Mouse (Mus musculus) 3T3-L1 (cell line): Measurements from ENCODE around the gene Ip6k1.

Experiments
- DNase-seq: peaks from one replicate; pipeline ENCODE4 v3.0.0-alpha.2; 2015; ENCODE audit warnings: low read depth, low spot score

Gene Ip6k1

DNA sequence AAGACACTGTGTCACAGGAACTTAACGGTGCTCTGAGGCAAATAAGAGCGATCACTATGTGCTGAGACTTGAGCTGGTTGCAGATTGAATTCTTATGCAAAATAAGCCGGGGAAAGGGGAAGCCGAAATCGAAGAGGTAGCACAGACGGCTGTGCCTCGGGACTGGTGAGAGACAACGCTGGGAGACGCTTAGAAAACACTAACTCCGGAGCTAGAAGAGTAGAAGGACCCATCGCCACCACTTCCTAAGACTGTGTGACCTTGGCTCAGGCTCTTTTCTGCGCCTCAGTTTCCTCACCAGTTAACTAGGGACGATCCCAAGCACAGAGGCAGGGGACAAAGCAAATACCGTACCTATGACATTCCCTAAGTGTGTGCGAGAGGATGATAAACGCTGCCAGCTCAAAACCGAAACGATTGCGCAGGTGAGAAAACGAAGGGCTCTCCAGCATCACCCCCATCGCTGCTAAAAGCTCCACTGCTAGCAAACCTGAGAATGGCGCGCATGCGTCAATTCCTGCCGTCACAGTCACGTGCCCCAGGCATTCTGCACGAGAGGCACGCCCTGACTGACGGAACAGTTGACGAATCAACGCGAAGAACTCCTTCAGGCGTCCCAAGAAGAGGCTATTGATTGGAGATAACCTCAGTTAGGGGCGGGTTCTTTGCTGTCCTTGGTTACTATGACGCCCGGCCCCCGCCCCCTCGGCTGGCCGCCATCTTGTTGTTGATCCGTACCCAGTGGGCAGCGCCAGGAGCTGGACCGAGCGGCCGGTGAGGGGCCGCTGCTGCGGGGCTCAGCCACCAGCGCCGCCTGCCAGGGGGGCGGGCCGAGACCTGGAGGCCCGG is at the start of gene Ip6k1:
Gene Ip6k1, plus strand, starts transcription at position 580 of the 849 bp plus-strand sequence.
- DNase-seq, result peak; percentile 100

DNA sequence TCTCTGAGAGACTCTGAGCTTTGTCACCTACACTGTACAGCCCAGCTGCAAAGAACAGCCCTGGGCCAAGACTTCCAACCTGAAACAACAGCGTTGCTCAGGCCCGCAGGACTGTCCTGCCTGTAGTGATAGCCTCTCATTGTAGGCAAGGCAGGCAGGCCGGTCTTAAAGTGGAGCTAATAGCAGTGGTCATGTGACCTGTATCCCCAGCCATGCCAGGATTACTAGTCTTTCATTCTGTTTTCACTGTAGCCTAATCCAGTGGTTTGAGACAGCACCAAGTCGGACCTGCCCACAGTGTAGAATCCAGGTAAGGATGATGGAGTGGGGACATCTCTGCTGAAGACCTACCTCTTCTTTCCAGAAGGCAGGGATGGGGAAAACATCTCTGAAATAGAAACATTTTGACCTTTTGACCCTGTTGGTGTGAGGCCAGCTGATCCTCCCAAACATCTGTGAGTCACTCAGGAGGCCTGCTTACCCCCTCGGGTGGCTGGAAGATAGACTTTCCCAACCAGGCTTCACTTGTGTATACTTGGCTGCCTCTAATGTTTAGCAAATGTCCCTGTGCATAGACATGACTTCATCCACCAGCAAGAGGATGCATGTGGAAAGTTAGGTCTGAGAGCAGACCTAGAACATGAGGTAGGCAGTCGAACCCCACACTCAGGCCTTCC is 46.5 kb upstream of the Ip6k1 start:
- peak; percentile 79 for DNase-seq

DNA sequence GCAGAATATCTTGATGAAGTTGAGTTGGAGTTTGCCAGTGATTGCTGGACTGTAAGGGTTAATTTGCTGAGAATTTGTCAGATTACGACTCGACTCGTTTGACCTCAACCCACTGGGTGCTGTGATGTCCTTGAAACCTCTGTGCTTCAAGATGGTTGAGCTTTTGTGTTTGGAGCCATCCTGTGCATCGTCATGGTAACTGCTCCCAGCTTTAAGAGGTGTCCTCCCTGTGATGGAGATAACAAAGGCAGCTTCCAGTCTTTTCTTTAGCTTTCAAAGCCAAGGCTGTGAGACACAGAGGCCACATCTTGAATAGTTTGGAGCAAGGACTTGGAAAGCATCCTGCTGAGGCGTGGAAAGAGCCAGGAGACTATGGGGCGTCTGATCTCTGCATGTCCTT is 45.2 kb upstream of the Ip6k1 start:
- no peak for DNase-seq

DNA sequence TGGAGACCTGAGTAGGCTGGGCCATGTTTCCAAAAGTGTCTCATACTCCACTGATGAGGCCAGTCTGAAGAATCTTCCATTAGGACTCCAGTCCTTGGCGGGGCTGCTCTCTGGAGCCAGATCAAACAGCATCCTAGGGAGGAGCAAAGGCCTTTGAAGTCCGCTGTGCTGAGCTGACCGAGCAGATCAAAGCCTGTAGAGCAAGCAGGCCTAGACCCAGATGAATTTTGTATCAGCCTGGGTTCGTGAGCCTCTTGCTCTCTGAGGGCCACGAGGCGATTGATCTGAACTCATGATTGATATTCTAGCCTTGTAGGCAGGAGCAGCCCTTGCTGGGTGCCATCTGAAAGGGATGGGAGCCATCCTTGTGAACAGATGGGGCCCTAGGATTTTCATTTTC is 42.4 kb upstream of the Ip6k1 start:
- DNase-seq, result no peak

DNA sequence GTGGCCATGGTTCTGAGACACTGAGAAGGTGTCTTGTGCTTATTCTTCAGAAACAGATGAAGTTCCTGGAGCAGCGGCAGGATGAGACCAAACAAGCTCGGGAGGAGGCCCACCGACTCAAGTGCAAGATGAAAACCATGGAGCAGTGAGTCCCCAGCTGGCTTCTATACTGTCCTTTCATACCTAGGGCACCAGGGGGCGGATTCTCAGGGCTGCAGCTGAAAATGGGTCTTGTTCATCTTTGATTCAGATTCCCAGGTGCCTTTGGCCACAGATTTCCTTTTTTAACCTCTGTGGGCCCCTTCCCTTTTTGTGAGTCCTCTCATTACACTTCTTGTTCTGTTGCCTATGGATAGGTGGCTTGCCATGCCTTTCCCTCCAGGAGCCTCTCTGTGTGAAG is 41.4 kb upstream of the Ip6k1 start:
- peak; percentile 48 for DNase-seq

DNA sequence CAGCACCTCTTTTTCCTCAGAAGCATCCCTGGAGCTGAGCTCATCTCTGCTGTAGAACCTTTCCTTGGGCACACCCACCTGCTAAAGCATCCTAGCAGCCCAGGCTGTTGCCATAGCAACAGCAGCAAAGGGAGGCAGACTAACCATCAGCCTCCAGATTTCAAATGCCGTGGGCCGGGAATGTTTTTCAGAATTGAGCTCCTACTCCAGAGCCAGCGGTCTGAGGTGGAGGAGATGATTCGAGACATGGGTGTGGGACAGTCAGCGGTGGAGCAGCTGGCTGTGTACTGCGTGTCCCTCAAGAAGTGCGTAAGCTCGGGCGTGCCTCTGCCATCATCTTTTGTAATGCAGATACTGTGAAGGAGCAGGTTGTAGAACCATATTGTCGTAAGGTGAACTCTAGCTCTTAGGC is 40.9 kb upstream of the Ip6k1 start:
- no peak for DNase-seq

DNA sequence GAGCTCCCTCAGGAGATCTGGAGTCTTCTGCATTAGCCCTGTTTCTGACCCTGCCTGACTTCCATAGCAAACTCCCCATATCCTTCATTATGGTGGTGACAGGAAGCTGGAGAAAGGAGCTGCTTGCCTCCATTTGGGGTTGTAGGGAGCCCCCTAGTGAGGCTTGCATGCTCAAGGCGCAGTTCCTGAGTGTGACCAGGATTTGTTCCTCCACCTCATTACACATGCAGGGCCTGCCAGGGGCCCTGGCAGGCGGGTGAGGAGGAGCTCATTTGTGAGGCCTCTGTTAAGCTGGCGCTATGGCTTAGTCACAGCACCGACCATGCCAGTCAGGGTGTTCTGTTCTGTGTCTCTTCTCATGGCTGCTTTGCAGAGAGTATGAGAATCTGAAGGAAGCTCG is 40.4 kb upstream of the Ip6k1 start:
- peak; percentile 54 for DNase-seq

DNA sequence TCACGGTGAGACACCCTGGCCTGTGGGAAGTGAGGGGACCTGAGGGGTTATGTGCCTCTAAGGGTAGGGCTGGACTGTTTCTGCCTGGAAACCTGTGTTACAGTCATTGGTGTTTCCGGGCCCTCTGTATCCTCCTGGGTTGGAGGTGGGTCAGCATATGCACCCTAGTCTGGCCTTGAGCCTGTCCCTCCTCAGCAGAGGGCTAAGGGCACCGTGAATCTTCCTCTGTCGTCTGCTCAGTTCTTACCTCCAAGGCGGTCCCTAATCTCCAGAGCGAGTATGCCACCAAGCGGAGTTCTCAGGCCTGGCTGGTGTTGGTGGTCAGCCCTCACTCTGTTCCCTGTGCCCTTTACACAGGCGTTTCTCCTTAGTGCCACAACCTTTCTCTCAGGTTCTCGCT is 39.4 kb upstream of the Ip6k1 start:
- DNase-seq, result no peak

DNA sequence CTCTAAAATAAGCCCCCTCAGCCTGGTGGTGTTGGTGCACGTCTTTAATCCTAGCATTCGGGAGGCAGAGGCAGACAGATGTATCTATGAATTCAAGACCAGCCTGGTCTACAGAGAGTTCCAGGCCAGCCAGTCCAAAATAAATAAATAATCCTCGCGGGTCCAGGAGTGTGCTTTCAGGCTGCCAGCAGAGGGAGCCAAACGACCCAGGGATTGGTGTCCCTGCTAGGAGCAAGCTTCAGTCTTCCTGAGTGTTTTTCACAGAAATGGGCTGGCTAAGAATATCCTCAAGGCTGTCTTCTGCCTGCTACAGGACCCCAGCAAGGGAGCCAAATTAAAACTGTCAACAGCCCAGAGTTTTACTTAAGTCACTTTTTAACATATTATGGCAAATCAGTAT is 38.6 kb upstream of the Ip6k1 start:
- DNase-seq, result peak; percentile 92

DNA sequence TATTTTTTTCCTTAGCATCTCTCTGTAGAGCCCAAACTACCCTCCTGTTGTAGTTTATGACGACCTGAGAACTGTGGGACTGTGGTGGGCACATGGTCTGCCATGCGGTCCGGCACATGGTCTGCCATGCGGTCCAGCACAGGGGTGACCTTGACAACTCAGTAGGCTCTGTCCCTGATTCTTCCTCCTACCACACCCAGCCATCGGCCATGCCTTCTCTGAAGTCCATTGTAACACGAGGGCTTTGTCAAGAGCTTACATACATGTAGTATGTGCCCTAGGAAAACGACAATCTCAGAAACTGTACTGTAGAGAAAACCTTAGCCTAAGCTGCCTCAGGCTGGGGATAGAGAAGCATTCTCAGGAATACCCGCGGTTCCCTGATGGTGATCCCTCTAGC is 37.6 kb upstream of the Ip6k1 start:
- no peak for DNase-seq

DNA sequence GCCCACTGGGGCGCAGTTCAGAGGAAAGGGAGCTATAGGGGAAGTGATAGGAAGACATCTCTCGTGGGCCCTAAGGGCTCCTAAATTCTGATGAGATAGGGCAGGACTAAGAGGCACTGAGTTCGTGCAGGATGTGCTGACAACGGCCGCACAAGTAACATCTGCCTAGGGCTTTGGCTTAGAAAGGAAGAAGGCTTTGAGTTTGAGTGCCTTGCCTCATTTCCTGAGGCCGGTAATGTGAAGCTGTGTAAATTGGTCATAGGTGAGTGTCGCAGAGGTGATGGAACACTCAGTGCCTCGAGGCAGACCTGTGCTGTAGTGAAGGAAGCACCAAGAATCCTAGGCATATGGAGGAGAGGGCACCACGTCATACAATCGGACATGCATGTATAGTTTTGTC is 35.6 kb upstream of the Ip6k1 start:
- DNase-seq, result no peak

DNA sequence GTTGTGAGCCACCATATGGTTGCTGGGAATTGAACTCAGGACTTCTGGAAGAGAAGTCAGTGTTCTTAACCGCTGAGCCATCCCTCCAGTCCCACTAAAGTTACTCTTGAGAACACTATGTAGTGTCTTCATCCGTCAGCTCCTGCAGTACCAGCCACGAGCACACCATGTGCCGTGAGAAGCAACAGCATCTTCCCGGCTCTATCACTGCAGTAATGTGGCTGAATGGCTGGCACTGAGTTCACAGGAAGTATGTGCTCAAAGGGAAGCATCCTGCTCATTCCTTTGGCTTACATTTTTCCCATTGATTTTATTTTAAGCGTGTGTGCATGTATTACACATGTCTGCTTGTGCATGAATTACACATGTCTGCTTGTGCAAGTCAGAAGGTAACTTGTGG is 34.9 kb upstream of the Ip6k1 start:
- DNase-seq, result no peak

DNA sequence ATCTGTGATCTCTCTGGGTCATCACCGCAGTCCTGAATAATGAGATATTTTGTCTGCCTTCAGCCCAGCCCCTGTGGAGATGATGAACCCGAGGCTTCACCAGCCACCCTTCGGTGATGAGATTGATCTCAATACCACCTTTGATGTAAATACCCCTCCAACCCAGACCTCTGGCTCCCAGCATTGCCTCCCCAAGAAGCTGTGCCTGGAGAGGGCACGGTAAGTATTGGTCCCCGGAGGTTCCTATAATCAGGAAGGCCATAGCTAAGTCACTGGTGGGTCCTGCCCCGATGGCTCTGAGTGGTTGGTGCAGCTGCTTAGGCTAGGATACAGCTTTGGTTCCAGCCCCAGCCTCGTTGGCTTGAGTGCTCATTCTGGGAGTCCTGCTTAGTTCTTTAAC is 33.8 kb upstream of the Ip6k1 start:
- no peak for DNase-seq

DNA sequence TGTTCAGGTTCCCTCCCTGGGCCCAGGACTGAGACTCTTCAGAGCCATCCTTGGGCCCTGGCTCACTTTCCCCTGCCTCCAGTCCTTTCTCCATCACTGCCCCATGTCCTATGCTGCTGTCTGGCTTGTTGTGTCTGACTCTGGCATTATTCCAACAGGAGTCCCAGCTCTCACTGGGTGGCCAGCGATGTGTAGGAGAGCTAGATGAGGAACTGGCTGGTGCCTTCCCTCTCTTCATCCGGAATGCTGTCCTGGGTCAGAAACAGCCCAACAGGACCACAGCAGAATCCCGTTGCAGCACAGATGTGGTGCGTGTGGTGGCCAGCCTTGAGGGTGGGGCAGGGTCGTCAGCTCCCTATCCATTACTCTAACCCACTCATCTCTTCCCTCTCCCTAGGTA is 32.0 kb upstream of the Ip6k1 start:
- DNase-seq, result no peak

DNA sequence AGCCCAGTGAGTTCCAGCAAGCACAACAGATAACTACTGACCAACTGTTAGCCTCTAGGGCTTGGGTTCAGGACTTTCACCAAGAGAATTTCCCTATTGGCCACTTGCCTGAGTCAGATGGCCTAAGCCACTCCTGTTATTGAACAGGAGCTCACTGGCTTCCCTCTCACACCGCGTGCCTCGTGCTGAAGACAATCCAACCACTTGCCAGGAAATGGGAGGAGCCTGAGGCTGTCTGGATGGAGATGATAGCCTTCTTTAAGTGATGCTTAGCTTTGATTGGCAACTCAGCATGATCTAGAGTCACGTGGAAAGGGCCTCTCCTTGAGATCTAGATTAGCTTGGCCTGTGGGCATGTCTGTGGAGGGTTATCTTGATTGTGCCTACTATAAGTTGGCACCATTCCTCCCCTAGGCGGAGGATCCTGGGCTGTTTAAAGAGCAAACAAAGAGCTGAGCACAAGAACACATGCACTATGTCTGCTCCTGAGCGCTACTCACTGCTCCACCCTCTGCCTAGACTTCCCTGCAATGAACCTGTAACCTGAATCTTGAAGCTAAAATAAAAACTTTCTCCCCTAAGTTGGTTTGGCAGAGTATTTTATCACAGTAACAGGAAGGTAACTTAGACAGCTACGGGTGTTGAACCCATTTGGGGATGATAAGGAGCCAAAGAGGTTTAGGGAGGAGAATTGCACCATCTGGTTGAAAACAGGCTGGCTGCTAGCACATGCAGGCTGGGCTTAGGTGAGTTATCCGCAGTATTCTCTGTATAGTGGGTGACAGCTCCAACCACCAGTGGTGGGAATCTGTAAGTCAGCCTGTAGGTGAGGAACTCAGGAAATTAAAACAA is 30.4 kb upstream of the Ip6k1 start:
- no peak for DNase-seq

DNA sequence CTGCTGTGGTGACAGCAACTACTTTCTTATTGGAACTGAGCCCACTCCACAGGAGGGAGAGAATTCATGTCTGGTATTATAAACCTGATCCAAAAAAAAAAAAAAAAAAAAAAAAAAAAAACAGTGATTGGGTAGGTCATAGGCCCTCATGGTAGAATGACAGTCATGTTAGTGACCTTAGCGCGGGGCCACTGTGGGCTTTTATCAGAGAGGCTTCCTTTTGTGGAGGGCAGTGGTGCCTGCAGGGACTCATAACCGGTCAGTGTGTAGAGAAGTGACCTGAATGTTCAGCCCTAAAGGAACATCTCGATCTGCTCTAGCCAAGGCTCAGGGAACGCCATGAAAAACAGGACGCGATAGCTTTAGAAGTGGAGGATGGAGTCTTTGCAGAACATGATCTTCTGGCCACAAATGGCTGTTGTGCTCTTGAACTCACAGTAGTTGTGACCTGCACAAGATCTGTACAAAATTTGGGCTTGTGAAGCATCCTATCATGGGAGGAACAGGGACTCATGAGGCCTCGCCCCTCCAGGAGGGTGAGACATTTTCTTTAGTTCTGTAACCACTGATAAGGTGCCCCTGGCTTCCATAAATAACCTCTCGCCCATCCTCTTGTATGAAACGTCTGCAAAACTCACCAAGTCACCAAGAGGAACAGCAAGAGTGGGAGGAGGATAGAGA is 27.7 kb upstream of the Ip6k1 start:
- DNase-seq, result peak; percentile 29

DNA sequence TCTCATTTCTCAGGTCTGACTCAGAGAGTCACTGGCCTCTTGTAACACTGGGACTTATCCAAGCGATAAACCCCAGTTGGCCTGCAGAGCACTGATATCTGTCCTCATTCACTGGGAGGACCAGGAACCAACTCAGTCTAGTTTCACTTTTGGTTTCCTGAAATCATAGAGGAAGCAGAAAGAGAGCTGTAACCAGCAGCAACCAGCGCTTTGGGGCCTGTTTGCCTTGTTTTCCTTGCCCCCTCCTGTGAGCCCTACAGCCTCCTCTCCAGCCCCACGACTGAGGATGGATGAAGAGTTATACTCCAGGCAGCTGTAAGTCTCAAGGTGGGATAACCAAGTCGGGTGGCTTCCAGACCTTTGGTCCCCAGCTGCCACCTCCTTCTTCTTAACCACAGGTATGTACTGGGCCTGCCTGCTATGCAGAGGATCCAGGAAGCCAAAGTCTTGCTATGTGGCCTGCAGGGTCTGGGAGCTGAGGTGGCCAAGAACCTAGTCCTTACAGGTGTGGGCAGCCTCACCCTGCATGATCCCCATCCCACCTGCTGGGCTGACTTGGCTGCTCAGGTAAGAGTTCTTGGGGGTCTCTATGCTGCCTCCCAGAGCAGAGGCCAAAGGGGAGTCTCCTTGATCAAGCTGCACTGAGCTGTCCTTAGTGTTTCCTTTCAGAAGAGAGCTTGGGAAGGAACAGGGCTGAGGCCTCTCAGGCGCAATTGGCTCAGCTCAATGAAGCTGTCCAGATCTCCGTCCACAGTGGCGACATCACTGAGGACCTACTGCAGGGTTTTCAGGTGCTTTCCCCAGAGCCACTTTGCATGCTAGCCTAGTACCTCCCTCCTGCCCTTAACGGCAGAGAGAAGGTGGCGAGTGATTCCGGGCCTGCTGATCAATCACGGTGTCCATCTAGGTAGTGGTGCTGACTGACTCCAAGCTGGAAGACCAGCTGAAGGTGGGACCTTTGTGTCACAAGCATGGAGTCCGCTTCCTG is 26.6 kb upstream of the Ip6k1 start, which contains the start of gene Uba7:
Gene Uba7, plus strand, starts transcription at position 107 of the 988 bp plus-strand sequence.
- DNase-seq, result peak; percentile 85

DNA sequence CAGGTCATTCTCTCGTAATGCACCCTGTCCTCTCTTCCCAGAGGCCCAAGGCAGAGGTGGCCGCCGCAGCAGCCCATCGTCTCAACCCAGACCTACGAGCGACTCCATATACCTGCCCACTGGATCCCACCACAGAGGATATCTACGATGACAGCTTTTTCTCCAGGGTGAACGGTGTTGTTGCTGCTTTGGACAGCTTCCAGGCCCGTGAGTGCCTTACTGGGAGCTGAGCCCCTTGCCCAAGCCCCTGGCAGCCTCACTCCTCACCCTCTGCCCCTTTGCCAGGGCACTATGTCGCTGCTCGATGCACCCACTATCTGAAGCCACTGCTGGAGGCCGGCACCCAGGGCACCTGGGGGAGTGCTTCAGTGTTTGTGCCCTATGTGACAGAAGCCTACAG is 23.5 kb upstream of the Ip6k1 start:
- no peak for DNase-seq

DNA sequence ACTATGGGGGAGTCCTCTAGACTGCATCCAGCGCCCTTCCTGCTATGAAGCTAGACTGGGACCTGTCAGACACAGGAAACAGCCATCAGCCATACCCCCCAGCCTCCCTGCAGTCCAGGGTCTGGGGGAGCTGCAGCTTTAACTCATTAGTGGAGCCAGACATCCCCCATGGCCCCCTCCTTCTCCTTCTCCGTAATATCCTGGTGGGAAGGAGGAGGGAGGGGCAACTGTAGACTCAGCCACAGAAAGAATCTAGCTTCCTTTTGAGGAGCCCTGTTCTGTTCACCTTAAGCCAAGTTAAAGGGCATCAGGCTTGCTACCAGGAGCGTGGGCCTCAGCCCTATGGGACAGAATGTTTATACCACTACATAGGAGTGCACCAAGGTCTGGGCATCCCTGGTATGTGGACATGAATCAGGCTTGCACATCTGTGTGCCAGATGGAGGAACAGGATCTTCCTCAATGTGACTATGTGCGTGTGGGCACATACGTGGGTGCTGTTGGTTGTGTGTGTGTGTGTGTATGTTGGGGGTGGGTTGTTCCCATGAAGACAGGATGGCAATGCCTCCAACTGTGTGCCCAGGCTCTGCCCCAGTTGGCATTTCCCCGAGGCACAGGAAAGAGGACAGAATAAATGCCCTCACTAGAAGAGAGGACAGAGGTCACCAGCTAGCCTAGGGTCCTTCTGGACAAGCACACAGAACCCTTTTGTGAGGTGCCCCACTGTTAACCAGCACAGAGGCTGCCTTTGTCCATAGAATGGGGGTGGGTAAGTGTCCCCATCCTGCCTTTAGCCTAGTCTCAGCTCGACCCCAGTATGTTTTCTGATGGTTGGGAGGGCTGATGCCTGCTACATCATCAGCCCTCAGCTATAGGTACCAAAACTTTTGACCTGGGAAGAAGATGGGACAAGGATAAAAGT is 20.4 kb upstream of the Ip6k1 start:
- DNase-seq, result peak; percentile 88
